Comparison of ENCODE assay signal across 9 mouse cellular contexts in genomic region chrX:139219017-139219416, GRCm38 (mm10). TPM values are rescaled to one million over a fixed set of nuclear protein-coding genes. Genes with fewer than 3 reads are reported as not detected.
DNase-seq lines count a peak whose midpoint lies in the region; ATAC-seq and TF ChIP-seq lines count a peak whose summit lies in the region.
"Had no signal": no experiment of that assay in that cellular context is flagged by ENCODE, and none has a peak within 500 bp of the region (broad histone marks: within the 10 kb centered on the region; RNA-seq: fewer than 3 reads in every experiment).

No protein-coding gene starts in this region.

- no peaks in the 10 kb centered on the region for H3K9me3 ChIP-seq in liver, embryonic 12.5 days (replicated peaks)
- no peaks in the 10 kb centered on the region for H3K9me3 ChIP-seq in hindbrain, embryonic 16.5 days (ENCODE audit: control insufficient read depth, low read length)
- no peaks in the 10 kb centered on the region for H3K9me3 ChIP-seq in liver, embryonic 14.5 days (ENCODE audit: control insufficient read depth, low read length)
- H3K9me3 ChIP-seq: stomach, embryonic 15.5 days had no signal

- TF ChIP-seq EP300 in liver, embryonic 14.5 days (IDR thresholded peaks at IDR 0.05; ENCODE audit: low read depth): no peak

- H3K4me2 ChIP-seq in liver, embryonic 12.5 days: no peak overlapping the region
- H3K4me2 ChIP-seq in hindbrain, embryonic 16.5 days (ENCODE audit: low read length): no peak overlapping the region
- no peak overlapping the region for H3K4me2 ChIP-seq in liver, embryonic 14.5 days (ENCODE audit: low read depth)
- H3K4me2 ChIP-seq: stomach, embryonic 15.5 days had no signal

- H3K27me3 ChIP-seq in liver, embryonic 12.5 days (replicated peaks): no peaks in the 10 kb centered on the region
- H3K27me3 ChIP-seq in hindbrain, embryonic 16.5 days (replicated peaks; ENCODE audit: control insufficient read depth, insufficient read depth, low read length): no peaks in the 10 kb centered on the region
- no peaks in the 10 kb centered on the region for H3K27me3 ChIP-seq in liver, embryonic 14.5 days (ENCODE audit: control insufficient read depth, insufficient read depth, low read length)
- H3K27me3 ChIP-seq: stomach, embryonic 15.5 days had no signal

- peak; percentile 29 for DNase-seq in liver
- peak; percentile 60 for DNase-seq in R1 (ENCODE audit: low read depth, low spot score)
- DNase-seq in cerebellum, adult 9-10 months: peak; percentile 36
- DNase-seq in liver, embryonic 14.5 days (ENCODE audit: low read depth in 3 of 3, low spot score in 3 of 3): peak in 2 of 3 experiments; percentile 4 to 12
- DNase-seq in right cerebral cortex, adult 18-20 months: peak; percentile 32

- H3K9ac ChIP-seq in liver, embryonic 12.5 days: no peak overlapping the region
- H3K9ac ChIP-seq in hindbrain, embryonic 16.5 days (ENCODE audit: low read depth, low read length): no peak overlapping the region
- no peak overlapping the region for H3K9ac ChIP-seq in liver, embryonic 14.5 days (replicated peaks)
- H3K9ac ChIP-seq: stomach, embryonic 15.5 days had no signal

- no peak overlapping the region for H3K27ac ChIP-seq in liver, embryonic 12.5 days
- no peak overlapping the region for H3K27ac ChIP-seq in hindbrain, embryonic 16.5 days (ENCODE audit: low read depth, low read length)
- H3K27ac ChIP-seq in liver, embryonic 14.5 days: no peak overlapping the region
- H3K27ac ChIP-seq: stomach, embryonic 15.5 days had no signal

- 27% methylated on average over 2 of the region's 2 CpGs for WGBS in liver, embryonic 12.5 days (ENCODE audit: insufficient replicate concordance)
- WGBS in hindbrain, embryonic 16.5 days: 36% methylated on average over 2 of the region's 2 CpGs
- WGBS in liver, embryonic 14.5 days (ENCODE audit: insufficient replicate concordance): 21% methylated on average over 2 of the region's 2 CpGs

- TF ChIP-seq CTCF in liver, embryonic 14.5 days (IDR thresholded peaks at IDR 0.05; ENCODE audit: low read depth): peak; percentile 49

- H3K4me1 ChIP-seq in liver, embryonic 12.5 days: peaks cover 8% of the 10 kb centered on the region; the same call in 1 of the 2 replicates
- H3K4me1 ChIP-seq in hindbrain, embryonic 16.5 days (ENCODE audit: control insufficient read depth, insufficient read depth, low read depth, low read length): no peaks in the 10 kb centered on the region
- peaks cover 0 to 1% of the 10 kb centered on the region in 2 experiments; a peak in 1 of 4 replicates for H3K4me1 ChIP-seq in liver, embryonic 14.5 days (replicated peaks; ENCODE audit: control insufficient read depth in 2 of 2, insufficient read depth in 2 of 2, low read length in 1 of 2)
- H3K4me1 ChIP-seq: stomach, embryonic 15.5 days had no signal

- no peaks in the 10 kb centered on the region for H3K36me3 ChIP-seq in liver, embryonic 12.5 days
- H3K36me3 ChIP-seq in hindbrain, embryonic 16.5 days (ENCODE audit: control insufficient read depth, insufficient read depth, low read length): no peaks in the 10 kb centered on the region
- no peaks in the 10 kb centered on the region for H3K36me3 ChIP-seq in liver, embryonic 14.5 days (replicated peaks; ENCODE audit: control insufficient read depth, insufficient read depth, low read depth)
- H3K36me3 ChIP-seq: stomach, embryonic 15.5 days had no signal

- H3K4me3 ChIP-seq in liver, embryonic 12.5 days: no peak overlapping the region
- no peak overlapping the region for H3K4me3 ChIP-seq in hindbrain, embryonic 16.5 days (ENCODE audit: low read length)
- H3K4me3 ChIP-seq in liver, embryonic 14.5 days (ENCODE audit: insufficient read depth in 1 of 2, low read depth in 2 of 2, low read length in 2 of 2): no peak overlapping the region
- H3K4me3 ChIP-seq: stomach, embryonic 15.5 days had no signal

- no peak for ATAC-seq in liver, embryonic 12.5 days
- 0 out of 2 replicates have a peak, but pooled peaks have one; percentile 51 for ATAC-seq in hindbrain, embryonic 16.5 days
- no peak for ATAC-seq in liver, embryonic 14.5 days (ENCODE audit: insufficient read depth)

RNA-seq across cellular contexts. Expression of gene Mum1l1, which starts 9.2 kb away (rescaled TPM):
- 4.3 and 6.0 TPM in 2 replicates for polyA plus RNA-seq in liver, embryonic 12.5 days (2016; fragmentation: Nextera tagmentation; extraction: Ambion mirVana)
- 12.3 and 12.4 TPM in 2 replicates for polyA plus RNA-seq in hindbrain, embryonic 16.5 days (2015; fragmentation: Nextera tagmentation; extraction: Ambion mirVana)
- 0.22 and 0.42 TPM in 2 replicates for polyA plus RNA-seq in liver, embryonic 14.5 days (2012; rRNA removed)
- 1.4 and 1.6 TPM in 2 replicates for polyA plus RNA-seq in liver, embryonic 14.5 days (2014; fragmentation: Nextera tagmentation; extraction: Ambion mirVana)

RNA-seq across cellular contexts. Expression of gene 4933428M09Rik, which starts 40.0 kb away (rescaled TPM):
- polyA plus RNA-seq in liver, embryonic 12.5 days (2016; fragmentation: Nextera tagmentation; extraction: Ambion mirVana): not detected in 2 replicates
- not detected in 2 replicates for polyA plus RNA-seq in hindbrain, embryonic 16.5 days (2015; fragmentation: Nextera tagmentation; extraction: Ambion mirVana)
- not detected in 2 replicates for polyA plus RNA-seq in liver, embryonic 14.5 days (2012; rRNA removed)
- not detected in 2 replicates for polyA plus RNA-seq in liver, embryonic 14.5 days (2014; fragmentation: Nextera tagmentation; extraction: Ambion mirVana)
- polyA plus RNA-seq: lung, embryonic 16.5 days; stomach, embryonic 15.5 days had no signal

Comparison
In these comparisons a context has a peak if more than half of its experiments do, and no peak if none do; other contexts are left out.
1. DNase-seq: peak in every context shown above with its lines; median percentile 60 in R1; 36 in cerebellum, adult 9-10 months; 32 in right cerebral cortex, adult 18-20 months; 29 in liver; 8 in liver, embryonic 14.5 days.